Mouse (Mus musculus) liver, adult (tissue): ENCODE data around the gene Hnrnpu.
A peak's percentile ranks its signal among the peaks of the same experiment; 100 is the strongest.

Experiments used
- GATA4 ChIP-seq: IDR thresholded peaks from 2 replicates; pipeline ENCODE4 v1.6.1; 2014; ENCODE audit warnings: mild to moderate bottlenecking, low read length; ENCODE audit not compliant: insufficient replicate concordance

Hnrnpu gene

DNA sequence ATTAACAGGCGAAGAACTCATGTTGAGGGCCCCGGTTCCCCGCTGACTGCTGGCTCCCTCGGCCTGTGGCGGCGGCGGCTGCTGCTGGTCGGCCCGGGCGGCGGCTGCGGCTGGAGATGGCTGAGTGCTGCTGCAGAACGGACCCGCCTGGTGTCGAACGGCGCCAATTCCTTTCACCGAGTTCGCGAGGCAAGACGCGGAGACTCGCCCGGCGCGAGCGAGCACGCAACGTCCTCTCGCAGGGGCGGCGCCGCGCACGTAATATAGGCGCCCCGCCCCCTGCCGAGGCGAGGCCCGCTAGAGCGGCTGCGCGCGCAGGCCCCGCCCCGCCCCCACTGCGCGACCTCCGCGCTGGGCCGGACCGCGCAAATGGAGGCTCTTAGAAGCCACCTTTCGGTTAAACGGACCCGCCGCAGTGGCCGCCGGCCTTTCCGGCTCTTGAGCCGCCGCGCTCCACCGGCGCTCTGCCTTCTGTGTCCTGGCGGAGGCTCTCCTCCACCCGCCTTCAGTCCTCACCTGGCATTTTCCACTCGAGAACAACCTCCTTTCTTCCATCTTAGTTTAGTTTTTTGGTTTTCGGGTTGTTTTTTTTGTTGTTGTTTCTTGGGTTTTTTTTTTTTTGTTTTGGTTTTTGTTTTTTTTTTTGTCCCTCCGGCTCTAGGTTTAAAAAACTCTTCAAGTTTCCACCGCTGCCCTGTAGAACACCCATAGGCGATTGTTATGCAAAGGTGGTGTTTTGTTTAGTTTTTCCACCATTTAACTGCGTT, at the start of gene Hnrnpu:
Hnrnpu (minus strand) TSS at position 247 of the 767 bp plus-strand sequence.
- no peak for TF ChIP-seq GATA4

DNA sequence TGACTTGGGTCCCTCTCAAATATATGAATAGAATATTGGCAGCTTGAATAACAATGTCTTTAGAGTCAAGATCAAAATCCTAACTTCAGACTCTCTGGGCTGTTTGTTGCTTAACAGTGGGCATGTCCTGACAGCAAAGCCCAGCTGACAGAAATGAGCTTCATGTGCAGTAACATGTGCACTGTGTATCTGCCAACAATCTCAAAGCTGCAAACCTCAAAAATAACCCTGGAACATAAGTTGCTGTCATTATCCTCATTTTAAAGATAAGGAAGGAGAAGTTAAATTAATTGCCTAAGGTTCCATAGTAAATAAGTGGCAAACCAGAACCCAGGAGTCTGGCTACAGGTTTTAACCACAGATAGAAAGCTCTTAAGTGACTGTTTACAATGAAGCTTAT, 44.6 kb upstream of the Hnrnpu start:
- TF ChIP-seq GATA4: no peak

DNA sequence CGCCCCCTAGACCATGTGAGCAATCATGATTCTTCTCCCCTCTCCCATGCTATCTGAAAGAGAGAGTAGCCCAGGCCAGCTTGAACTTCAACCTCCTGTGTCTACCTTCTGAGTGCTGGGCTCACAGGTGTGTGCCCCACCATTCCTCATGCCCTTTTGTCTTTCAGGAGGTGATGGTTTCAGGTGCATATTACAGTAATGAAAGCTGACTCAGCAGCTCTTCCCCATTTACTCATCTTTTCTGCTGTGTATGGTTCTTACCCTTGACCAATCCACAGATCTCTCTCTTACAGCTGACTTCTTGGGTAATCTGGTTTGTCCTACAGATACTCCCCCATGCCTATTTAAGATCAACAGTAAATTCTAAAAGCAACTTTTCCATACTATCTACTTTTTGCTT, 41.6 kb upstream of the Hnrnpu start:
- no peak for TF ChIP-seq GATA4

DNA sequence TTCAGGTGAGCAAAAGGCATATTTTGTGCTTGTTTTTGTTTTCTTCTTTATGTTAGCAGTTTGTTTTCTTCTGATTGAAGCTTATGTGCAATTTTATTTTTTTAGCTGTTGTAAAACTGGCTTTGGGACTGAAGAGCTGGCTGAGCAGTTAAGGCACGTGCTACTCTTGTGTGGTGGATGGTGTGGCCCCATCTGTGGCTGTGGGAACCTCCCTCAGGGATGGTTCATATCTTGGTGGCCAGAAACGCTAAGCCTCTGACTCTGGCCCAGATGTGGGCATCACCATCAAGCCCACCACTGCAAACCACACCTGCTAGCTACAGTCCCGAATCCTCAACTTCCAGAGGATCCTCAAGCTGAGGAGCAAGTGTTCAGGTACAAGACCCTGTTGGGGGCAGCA, 40.5 kb upstream of the Hnrnpu start:
- no peak for TF ChIP-seq GATA4

DNA sequence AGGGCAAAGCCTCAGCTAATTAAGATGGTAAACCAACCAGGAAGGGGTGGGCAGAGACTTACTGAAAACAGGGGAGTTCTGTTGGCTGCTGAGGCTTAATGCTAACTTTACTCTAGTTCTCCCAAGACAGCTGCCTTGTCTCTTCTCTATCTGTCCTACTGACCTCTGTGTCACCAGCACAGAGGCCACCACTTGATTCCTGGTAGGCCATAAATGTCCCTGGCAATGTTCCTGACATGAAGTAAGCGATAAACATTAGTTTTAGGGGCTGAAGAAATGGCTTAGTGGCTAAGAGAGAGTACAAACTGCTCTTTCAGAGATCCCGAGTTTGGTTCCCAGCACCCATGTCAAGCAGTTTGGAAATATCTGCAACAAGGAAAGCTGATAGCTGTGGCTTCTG, 39.3 kb upstream of the Hnrnpu start:
- TF ChIP-seq GATA4: no peak

DNA sequence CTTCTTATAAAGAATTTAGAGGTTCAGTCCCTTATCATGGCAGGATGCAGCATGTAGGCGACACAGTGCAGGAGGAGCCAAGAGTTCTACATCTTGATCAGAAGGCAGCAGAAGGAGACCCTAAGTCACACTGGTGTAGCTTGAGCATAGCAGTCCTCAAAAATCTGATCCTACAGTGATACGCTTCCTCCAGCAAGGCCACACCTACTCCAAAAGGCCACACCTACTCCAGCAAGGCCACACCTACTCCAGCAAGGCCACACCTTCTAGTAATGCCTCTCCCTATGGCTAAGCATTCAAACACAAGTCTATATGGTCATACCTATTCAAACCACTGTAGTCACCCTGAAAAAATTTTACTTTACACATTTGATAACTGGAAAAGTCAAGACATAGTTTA, 38.5 kb upstream of the Hnrnpu start:
- no peak for TF ChIP-seq GATA4

DNA sequence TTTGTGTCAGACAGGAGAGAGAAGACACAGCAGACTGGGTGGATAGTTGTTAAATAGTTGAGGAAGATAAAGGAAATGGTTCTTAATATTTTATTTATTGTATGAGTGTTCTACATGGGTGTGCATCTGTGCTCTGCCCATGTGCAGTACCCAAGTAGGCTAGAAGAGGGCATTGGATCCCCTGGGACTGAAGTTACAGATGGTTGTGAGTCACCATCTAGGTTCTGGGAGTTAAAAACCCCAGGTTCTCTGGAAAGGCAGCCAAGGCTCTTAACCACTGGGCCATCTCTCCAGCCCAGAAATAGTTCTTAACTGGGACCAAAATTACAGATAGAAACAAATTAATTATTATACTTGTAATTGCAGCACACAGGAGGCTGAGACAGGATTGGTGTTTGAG, 37.8 kb upstream of the Hnrnpu start:
- no peak for TF ChIP-seq GATA4

DNA sequence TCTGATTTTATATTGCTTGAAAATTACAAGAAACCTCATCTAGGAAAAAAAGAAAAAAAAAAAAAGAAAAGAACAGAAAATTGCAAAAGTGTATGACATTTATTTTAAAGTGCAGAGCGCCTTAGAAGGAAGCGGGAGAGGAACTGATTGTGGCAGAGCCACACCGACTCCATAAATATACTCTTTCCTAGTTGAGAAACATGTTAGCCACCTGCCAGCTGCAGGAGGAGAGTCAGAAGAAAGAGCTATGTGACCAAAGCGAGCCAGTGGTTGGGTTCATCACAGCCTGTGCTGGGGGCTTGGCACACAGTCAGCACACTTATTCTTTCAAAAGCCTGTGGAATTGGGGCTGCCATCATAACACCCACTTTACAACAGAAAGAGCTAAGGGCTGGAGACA, 35.1 kb upstream of the Hnrnpu start:
- TF ChIP-seq GATA4: no peak

DNA sequence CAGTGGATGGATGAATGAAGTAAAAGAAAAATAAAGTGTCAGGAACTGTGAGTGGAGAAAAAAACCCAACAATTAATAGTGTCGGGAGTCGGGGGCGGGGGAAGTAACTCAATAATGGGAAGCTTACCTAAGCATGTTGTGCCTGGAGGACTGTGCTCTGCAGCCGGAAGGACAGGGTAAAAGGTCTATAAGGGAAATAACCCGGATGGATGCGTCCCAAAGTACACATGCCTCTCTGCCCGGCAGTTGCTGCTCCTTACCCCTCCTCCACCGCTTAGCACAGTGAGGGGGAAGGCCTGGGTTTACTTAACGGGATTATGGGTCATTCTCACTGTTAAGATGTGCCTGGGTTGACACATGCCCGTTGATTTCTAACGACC, 31.7 kb upstream of the Hnrnpu start:
- TF ChIP-seq GATA4: no peak

DNA sequence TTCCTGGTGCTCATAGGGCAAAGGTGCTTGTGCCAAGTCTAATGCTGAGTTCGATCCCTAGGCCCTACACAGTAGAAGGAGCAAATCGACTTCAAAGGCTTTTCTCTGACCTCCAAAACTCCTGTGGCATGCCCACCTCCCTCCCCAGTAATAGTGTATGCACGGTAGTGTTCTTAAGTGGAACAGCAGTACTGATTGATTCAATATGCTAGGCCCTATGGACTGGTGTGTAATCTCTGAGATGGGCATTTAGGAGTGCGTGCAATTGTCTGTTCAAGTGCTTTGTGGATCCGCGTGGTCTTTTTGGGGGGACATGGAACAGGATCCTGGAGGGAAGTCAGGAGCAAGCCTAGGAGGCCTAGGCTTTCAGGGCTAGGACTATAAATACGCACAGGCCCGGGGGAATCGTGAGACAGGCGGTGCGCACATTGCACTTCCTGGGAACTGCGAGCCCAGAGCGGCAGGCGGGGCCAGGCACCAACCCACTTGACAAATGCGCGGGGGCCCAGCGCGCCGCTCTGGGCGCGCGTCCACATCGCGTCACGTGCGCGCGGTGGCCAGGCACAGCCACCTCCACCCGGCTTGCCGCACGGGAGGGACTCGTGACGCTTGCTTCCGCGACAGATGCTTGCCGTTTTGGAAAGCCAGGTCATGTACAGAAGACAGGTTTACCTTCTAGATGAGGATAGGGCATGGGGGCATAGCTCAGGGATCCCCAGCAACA, 31.1 kb upstream of the Hnrnpu start:
- TF ChIP-seq GATA4: 0 out of 2 replicates have a peak, but pooled peaks have one; percentile 28

DNA sequence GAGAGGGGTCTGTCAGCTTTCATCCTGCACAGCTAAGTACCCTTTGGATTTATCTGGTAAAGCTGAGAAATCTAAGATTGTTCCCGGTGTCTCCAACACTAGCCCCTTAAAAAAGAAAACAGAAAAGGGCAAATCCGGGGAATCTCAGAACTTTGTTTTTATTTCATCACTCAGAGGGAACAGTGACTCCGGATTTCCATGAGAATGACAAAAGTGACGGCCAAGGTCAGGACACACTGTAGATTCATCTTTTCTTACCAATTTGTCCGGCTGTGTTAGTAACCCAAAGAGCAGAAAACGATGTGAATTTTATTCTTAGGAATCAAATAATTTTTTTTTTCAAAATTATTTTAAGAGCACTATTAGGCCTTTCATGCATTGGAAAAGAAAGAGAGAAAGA, 30.5 kb upstream of the Hnrnpu start:
- no peak for TF ChIP-seq GATA4

DNA sequence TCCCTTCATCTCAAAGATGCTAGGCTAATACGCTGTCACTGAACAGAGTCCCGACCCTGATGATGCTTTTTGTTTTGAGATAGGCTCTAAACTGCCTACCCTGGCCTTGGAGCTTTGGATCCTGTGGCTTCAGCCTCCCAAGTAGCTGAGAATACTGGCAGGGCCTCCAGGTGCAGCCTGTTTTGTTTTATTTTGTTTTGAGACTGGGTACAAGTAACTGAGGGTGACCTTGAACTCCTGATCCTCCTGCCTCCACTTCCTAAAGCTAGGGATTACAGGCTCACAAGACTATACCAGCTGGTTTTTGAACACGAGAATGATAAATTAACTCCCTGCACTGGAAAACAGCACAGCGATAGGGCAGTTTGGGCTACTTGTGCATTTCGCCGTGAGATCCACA, 27.6 kb upstream of the Hnrnpu start:
- no peak for TF ChIP-seq GATA4

DNA sequence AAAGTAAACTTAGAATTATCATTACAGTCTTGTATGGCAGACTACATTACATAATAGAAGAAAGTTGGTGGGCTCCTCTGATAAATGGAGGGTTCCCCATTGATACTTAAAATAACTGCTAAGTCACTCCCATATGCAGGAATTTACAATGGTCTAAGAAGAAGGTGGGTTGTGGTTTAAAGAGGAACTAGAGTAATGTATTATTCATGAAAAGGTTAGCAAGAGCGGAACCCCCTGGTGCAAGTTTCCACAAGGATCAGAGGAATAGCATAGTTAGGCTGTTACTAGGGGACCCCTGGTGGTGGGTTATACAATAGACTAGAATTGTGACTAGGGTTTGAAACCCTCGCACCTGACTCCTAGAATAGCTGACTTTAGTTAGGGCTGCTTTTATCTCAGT, 23.1 kb upstream of the Hnrnpu start:
- TF ChIP-seq GATA4: no peak

DNA sequence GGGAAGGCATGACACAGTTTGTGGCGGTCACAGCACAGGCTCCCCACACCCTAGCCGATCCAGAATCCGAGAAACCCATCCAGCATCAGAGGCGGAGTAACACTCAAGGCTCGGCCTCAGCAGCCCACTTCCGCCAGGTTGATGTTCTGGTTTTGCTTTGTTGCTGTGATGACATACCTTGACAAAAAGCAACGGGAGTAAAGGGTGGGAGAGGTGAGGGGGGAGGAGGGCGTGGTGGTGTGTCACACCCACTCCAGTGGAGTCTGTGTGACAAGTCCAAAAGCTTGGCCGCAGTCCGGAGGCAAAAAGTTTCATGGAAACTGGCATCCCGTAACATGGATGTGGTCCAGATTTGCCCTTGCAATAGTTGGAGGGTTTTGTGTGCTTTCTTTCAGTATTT, 22.7 kb upstream of the Hnrnpu start:
- TF ChIP-seq GATA4: no peak

DNA sequence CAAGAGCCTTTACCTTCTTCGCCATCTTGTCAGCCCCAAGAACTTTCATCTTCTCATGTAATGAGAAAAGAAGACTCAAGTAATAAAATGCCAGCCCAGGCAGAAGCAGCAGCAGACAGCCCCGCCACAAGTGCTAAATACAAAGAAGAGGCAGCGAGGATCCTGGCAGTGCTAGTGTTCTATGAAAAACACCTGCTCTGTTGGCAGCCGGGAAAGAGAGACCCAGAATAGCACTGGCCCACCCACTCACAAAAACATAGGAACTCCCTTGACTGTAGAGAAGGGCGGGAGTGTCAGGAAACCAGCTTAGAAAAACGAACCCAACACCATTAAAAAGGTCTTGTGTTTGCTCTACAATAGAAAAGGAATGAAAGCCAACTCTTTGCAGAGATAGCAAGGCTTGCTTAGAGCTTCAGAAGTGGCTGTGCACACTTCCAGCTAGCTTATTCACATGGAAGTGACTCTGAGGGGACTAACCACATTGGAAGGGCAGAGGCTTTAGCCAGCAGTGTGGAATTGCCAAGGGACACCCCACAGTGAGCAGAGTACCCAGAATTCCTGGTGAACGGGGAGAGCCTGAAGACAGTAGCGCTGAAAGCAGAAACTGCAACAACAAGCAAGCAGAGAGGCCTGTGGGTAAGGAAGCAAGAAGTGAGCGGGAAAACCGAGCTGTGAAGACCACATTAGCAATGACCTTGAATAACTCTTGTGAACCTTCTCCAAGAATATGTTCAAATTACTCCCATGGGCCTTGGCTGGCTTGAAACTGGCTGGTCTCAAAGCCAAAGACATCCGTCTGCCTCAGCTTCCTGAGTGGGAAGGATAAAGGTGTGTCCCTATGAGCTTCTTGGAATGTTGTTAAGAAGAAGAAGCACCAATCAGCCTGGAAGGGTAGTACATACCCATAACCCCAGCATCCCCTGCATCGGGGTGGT, 20.4 kb upstream of the Hnrnpu start:
- TF ChIP-seq GATA4: no peak

DNA sequence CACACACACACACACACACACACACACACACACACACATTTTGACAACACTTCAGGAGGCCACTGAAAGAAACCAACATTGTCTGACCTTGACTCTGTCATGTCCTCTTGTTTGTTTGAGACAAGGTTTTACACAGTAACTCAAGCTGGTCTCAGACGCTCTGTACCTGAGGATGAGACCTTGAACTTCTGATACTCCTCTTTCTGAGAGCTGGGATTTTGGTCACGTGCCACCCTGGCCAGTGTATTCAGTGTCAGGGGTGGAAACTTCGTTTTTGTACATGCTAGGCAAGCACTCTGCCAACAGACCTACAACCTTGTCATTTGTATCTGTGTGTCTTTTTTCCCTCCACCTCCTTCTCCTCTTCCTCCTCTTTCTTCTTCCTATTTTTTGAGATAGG, 17.0 kb upstream of the Hnrnpu start:
- no peak for TF ChIP-seq GATA4
